Mouse (Mus musculus) kidney, adult 8-10 months (tissue): Measurements from ENCODE around the gene Gm36028.

Source experiments
- DNase-seq, 2 experiments: peaks; one replicate each; pipeline ENCODE4 v3.0.0; 2022

Gm36028 gene

DNA sequence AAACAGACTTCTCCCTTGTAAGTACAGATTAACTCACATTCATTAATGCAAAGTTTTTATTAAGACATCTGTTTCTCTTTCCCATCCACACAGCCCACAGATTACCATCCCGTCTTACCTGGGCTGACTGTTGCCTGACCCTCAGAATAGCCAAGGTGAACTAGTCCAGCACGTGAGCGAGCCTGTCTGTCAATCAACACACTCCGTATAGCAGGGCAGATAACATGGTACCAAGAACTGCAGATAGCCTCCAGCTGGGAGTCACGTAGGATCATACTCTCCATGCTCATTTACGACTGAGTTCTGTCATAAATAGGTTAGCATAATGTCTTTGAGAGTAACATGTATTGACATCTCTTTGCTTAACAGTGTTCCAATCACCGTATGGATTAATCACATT, at the start of gene Gm36028:
TSS of gene Gm36028 (minus strand) at position 118 of the 400 bp plus-strand sequence.
- DNase-seq, result no peak

DNA sequence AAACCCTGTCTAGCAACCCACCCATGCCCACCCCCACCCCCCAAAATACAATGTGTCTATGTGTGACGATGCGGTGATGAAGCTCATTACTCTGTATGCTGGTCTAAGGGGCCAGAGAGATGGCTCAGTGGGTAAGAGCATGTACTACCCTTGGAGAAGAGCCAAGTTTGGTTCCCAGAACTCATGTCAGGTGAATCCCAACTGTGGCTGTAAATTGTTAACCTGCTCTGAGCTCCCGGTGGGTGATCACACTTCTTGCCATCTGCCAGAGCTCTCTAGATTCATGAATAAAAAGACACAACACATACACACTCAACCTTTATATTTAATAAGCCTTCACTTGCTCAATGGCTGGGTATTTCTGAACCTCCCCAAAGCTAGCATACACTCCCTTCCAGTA, 45.5 kb upstream of the Gm36028 start:
- DNase-seq, result peak; percentile 55 to 77

DNA sequence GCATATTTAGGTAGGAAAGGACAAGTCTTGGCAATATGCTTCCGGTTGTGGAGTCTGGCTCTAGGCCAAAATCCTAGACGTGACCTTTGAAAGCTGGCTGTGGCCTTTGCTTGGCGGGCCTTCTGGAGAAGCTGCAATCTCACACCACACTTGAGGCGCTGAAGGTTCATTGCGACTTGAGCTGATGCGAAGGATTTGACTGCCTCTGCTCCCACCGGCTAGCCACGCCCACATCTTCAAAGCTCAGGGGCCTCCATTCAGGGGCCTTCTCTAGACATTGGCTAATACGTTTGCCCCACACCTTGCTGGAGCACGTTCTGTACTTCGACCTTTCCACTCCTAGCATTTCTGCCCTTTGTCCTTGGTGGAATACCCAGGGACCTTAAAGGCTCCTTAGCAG, 40.4 kb upstream of the Gm36028 start:
- DNase-seq, result peak; percentile 71 to 78

DNA sequence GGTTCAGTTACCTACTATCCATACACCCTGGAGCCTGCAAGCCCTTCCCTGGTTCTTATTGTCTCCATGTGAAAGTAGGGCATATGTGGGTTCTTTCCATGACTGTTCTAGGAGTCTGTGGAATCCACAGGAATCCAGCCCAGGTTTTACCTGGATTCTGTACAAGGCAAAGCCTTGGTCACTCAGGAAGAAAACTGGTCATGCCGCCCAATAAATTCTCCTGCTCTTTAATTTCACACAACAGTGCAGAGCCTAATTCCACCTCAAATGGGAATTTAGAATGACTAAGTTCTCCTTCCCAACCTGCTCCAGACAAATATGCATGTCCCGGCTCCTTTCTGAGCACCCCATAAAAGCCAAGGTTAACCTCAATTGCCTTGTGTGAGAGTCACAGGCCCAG, 38.4 kb upstream of the Gm36028 start:
- DNase-seq, result peak; percentile 45 to 56

DNA sequence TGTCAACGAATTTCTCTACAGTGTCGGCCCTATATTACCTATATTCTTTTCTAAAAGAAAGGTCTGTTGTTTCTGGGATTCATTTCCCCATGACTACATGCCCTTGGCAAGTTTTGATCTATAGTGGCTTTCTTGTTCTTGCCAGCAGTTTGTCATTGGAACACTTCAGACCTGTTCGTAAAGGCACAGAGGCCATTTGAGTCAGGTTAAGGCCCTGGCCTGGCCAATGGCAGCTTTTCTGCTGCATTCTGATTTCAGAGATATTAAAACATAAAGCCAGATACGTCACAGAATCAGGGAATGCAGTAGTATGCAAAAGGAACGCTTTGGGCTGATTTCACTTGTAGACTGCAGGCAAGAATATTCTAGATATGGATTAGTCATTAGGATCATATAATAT, 37.8 kb upstream of the Gm36028 start:
- no peak for DNase-seq

DNA sequence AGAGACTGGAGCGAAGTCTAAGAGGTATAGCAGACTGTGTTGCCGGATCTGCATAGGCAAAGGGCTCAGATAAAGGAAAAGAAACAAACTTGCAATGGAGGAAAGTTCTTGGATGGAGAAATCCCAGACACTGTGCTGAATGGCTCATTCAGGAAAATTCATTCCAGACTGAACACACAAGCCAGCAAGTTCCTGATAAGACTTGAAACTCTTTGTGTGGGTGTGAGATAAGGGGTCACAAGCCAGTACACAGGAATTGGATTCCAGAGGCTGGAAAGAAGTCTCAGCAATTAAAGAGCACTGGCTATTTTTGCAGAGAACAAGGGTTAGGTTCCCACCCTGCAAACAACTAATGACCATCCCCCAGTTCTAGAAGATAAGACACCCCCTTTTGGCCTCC, 33.0 kb upstream of the Gm36028 start:
- no peak for DNase-seq

DNA sequence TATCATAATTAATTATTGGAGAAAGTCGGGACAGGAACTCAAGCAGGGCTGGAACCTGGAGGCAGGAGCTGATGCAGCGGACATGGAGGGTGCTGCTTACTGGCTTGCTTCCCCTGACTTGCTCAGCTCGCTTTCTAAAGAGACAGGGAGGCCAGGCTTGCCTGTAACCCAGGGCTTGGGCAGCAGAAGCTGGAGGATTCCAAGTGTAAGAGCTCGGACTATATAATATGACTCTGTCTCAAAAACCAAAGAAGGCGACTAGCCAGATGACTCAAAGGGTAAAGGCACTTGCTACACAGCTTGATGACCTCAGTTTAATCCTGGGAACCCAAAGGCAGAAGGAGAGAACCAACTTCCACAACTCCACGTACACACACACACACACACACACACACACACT, 32.4 kb upstream of the Gm36028 start:
- no peak for DNase-seq

DNA sequence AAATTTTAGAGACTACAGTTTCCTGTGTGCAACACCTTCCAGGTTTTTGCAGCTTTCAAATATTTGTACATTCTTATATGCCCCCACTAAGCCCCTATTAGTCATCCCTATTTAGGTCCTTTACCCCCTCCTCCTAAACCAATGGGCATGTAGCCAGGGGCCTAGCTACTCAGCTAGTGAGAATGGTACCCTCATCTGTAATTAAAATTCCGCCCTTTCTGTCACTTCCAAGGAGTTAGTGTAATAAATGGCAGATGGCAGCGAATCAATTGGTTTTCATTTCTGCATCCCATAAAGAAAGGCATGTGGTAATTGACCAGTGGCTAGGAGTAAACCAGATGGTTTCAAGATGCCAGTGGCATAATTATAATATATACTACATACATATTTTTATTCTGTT, 31.7 kb upstream of the Gm36028 start:
- DNase-seq, result no peak

DNA sequence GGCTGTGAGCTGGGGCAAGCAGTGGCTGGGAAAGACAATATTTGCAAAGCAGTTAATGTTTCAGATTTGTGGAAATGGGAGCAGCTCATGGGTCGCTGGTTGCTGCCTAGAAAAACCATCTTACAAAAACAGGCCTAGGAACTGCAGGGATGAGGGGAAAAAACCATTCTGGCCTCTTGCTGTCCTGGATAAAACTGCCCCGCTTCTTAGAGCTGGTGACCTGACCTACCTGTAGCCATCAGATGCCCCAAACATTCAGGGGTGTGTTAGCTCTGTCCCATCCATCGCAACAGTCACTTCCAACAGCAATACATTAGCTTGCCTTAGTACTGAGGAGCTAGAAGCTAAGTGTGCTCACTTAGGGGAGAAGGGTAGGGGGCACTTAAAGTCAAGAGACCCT, 28.0 kb upstream of the Gm36028 start:
- DNase-seq, result no peak

DNA sequence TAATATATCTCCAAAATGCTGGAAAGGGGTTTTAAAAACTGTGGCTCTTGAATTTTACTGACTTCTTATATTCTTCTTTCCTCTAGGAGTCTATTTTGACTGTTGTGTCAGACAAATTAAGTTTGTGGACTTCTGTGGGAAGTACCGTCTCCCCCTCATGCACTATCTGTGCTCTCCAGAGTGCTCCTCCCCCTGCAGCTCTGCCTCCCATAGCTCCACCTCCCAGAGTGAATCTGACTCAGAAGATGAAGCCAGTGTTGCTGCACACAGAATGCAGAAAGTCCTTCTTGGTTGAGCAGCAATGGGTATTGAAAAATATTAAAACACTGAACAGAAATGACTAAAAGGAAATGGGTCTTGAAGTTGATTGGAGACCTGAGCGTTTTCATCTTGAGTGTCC, 20.2 kb upstream of the Gm36028 start:
- DNase-seq, result no peak

DNA sequence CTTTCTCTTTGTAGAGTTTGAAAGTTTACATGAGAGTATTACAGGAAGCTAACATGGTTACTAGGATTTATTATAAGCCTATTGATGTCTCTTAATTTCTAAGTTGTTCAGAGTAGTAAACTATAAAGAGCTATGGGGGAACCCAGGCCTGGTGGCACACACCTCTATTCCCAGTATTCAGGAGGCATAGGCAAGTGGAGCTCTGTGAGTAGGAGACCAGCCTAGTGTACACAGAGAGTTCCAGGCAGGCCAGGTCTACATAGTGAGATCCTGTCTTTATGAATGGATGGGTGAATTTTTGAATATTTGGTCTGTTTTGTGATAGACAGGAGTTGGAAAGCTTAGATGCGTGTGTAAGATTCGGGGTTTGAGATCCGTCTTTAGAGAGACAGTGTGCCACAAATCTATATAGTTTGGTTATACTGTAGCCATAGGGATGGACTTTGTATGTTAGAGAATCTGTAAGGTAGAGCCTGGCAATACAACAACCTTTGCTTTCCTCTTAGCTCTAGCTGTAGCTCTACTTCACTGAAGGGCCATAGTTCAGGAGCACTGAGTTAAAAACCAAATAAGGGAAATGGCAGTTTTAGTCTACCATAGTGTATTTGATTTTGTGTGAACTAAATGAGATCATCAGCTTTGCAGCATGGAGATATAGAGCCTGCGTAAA, 18.9 kb upstream of the Gm36028 start:
- no peak for DNase-seq

DNA sequence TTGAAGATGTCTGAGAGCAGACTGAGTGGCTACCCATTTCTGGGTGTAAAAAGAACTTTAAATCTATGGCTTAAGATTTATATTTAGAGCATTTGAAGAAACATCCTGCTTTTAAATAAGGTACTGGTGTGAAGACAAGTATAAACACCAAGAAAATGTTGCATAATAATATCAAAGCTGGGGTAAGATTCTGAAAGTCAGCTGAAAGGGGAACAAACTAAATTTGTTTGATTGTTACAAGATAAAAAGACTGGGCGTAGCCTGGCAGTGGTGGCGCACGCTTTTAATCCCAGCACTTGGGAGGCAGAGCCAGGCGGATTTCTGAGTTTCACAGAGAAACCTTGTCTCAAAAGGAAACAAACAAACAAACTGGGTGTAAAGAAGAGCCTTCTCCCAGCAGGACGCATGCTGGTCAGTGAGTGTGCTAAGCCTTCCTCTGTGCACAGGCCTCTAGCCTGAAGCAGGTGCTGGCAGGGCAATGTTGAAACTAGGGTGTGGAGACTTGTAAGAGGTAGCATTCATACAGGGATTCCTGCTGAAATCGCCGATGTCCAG, 18.1 kb upstream of the Gm36028 start:
- no peak for DNase-seq

DNA sequence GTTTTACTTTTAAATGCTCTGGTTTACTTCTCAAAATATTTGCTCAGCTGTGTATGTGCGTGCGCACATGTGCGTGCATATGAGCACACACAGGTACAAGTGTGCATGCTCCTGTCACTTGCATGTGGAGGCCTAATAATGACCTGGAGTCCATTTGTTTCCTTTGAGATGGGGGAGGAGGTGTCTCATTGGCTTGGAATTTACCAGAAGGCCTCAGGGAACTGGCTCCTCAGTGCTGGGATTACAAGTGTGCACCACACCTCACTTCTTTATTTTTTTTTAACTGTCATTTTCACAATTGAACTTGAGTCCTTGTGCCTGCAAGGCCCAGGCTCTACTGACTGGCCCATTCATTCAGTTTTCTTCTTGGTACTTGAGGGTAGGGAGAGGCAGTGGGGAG, 16.5 kb upstream of the Gm36028 start:
- DNase-seq, result no peak

DNA sequence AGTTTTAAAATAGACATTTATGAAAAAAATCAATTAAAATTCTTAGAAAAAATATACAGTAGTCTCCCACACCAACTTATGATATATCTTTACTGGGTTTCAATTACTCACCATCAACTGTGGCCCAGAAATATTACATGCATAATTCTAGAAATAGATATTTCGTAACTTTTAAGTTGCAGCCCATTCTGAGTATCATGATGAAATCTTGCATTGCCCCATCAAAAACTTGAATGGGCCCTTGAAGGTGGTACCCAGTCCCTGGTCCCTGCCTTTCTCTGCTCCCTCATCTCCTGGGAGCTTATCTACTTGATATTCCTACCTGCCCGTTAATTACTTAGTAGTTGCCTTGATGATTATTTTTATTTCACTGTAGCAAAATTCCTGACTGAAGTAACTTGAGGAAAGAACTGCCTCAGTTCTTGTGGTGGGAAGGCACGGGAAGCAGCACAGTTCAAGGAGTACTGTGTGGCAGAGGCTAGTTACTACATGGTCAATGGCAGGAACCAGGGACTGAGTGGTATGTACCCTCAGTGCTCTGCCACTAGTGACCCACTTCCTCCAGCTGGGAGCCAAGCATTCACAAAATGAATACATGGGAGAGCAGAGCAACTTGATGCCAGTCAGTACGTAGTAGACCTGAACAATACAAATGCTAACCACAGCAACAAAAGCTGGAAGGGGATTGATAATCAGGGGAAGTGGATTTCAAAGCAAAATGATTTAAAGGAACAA, 13.7 kb upstream of the Gm36028 start:
- no peak for DNase-seq

DNA sequence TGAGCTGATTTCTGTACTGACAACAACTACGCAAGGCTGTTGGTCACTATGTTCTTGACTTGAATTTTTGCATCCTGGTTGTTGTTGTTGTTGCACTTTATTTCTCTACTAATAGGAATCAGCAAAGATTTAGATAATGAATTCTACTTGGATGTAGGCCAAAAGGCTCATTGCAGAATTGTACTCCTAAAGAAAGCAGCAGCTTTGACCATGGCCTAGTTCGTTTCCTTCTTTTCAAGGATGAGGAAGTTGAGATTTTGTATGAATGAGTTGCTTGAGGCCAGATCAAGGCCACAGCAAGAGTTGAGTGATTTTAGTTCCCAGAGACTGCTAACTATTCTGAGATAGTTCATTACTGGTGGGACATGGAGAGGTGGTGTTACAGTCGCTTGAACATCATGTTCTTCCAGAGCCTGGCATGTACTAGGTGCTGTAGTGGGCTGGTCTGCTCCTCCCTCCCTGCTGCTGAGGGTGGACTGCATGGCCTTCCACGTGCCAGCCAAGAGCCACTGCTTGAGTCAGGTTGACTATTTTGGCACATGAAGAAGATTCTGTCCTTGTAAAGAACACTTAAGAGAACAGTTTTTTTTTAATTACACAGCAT, 10.3 kb upstream of the Gm36028 start:
- DNase-seq, result peak; percentile 70 to 72

DNA sequence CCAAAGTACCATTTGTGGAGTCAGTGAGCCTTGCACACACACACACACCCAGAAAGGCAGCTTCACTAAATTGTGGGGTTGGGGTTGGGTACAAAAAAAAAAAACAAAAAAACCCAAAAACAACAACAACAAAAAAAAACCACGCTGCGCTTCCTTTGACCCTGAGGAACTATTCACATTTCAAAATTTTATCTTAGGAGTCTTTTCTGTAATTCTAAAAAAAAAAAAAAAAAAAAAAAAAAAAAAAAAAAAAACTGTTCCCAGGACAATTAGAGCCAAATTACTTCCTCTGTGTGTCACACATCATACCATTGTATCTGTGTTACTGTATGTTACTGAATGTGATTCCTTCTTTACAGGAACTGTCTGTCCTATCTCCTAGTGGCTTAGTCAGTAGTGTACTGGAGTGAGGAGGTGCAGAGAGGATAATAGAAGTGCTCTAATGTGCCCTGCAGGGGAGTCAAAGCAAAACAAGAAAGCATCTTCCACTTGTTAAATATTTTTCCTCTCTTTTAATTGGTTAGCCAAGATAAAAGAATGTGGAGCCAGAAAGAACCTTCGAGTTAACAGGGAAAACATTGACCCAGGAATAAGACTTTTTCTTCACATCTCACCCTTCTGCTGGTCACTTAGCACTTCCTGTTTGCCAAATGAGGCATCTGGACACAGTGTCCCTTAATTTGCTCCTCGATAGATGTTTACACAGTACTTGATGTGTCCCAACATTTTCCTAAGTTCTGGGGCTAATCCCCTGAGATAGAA, 8.7 kb upstream of the Gm36028 start:
- peak in 1 of 2 experiments; percentile 30 for DNase-seq

DNA sequence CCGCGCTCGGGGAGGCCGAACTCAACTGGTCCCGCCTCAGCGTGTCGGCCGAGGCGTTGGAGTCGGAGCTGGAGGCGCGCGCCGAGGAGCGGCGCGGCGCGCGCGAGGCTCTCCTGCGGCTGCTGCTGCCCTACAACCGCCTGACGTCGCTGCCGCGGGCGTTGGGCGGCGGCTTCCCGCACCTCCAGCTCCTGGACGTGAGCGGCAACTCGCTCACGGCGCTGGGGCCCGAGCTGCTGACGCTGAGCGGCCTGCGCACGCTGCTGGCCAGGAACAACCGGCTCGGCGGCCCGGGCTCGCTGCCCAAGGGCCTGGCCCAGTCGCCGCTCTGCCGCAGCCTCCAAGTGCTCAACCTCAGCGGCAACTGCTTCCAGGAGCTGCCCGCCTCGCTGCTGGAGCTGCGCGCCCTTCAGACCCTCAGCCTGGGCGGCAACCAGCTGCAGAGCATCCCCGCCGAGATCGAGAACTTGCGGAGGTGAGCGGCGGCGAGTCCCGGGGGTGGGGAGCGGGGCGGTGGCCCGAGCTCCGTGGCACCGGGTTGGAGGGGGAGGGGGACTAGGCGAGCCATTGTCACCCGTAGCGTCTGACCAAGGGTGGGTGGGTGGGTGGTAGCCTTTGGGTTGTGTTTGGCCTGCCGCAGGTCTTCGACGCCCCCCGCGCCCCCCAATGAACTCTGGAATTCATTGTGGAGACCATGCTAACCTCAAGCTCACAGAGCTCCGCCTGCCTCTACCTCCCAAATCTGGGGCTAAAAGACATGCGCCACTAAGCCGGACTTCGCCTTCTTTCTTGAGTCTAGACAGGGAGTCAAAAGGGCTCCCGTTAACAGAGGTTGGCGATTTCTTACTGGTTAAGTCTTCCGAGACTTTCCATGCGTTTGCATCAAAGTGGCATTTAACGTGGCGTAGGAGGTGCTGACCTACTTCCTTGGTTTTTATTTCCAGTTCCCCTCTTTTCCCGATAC, 7.8 kb upstream of the Gm36028 start:
- peak; percentile 77 for DNase-seq

DNA sequence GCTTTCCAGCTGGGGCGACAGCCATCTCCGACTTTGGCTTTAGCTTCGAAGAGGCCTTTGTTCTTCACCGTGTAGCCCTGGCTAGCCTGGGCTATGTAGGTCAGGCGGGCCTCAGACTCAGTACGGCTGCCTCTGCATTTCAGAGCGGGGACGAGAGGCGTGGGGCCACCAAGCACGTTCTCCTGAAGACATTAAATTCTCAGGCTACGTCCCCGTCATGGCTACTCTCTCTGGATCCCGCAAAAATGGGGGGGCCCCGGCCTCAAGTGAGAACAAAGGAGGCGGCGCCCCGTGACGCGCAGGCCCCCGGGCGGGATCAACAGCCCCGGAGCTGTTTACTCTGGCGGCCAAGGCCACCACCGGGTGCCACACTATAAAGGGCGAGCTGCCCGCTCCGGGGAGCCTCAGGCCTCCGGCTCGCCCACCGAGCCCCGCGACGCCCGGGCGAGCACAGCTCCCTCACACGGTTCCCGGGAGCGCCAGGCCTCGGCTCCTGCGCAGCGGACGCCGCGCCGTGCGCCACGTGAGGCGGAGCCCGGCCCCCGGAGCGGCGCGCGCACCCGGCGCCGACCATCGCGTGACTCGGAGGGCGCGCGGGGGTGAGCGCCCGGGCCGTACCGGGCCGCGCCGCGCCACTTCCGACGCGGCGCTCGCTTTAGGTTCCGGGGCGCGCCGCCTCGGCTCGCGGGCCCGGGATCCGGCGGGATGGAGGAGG, 7.0 kb upstream of the Gm36028 start, which contains the start of gene Lrrc58:
TSS of gene Lrrc58 (plus strand) at position 599 of the 715 bp plus-strand sequence.
- DNase-seq, result peak; percentile 81 to 84

DNA sequence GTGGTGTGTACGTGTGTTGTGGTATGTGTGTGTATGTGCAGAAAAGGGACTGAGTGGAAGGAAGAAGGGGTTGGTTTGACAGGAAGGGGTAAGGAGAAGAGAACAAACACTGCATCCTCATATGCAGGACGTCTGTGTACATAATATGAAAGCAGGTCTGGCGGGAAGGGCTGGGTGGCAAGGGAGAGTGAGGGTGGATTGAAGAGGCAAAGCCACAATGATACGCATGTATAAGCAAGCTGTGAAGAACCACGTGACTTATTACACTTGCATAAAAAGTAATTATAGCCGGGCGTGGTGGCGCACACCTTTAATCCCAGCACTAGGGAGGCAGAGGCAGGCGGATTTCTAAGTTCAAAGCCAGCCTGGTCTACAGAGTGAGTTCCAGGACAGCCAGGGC, 4.9 kb upstream of the Gm36028 start:
- DNase-seq, result no peak

DNA sequence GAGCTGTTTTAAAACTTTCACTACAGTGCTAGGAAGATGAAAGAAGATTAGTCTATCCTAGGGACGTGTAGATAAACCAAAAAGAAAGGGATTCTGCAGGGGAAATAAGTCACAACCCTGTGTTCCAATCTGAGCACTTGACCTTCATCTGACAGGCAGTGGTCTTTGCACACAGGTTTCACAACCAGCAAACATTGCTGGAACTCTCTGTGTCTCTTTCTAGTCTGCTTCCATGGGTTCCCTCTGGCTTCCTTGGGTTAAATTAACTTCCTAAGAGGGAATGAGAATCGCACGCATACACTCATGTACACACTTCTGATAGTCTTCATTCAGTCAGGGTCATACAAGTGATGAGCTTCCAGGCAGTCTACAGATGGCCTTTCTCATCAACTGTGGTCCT, 2.9 kb upstream of the Gm36028 start:
- DNase-seq, result no peak

DNA sequence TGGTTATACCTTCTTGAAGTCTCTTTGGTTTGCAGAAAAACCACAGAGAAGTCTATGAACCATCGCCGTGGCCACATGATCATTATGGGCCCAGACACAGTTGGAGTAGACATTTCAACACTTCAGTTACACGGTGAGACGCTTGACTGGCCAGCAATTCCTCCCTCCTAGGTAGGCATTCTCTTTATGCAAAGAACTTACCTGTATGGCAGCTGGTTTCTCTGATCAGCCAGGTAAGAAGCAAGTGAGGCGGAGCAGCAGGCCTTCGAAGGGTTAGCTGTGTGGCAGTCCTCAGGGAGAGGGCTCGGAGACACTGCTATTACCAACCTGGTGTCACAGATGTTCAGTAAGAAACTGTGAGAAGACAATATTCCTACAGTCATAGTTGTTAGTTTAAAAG, 733 bp downstream of the Gm36028 start:
- DNase-seq, result peak in 1 of 2 experiments; percentile 48
